Mouse (Mus musculus) E14TG2a.4 (cell line): ENCODE data around the gene Mylk4.

Experiments used
- H3K27me3 ChIP-seq: 2 replicates; pipeline ENCODE4 v1.6.1; 2014; ENCODE audit warnings: low read length, control low read depth; ENCODE audit not compliant: insufficient read depth
- H3K36me3 ChIP-seq: 2 replicates; pipeline ENCODE4 v1.6.1; 2014; ENCODE audit warnings: low read length, control low read depth; ENCODE audit not compliant: insufficient read depth
- H3K4me1 ChIP-seq: replicated peaks from 2 replicates; pipeline ENCODE4 v1.6.1; 2014; ENCODE audit warnings: low read depth, low read length, control low read depth
- H3K4me3 ChIP-seq: replicated peaks from 2 replicates; pipeline ENCODE4 v1.5.1; 2014; ENCODE audit warnings: mild to moderate bottlenecking, low read length
- H3K9me3 ChIP-seq: 2 replicates; pipeline ENCODE4 v1.6.1; 2014; ENCODE audit warnings: low read length, control low read depth
- CTCF ChIP-seq: conservative IDR thresholded peaks from 2 replicates; pipeline ENCODE4 v1.5.1; 2014; ENCODE audit warnings: low read length
- NANOG ChIP-seq: IDR thresholded peaks from 2 replicates; pipeline ENCODE4 v1.6.1; 2014; ENCODE audit warnings: borderline replicate concordance, low read length, mixed read lengths
- POU5F1 ChIP-seq: IDR thresholded peaks from 2 replicates; pipeline ENCODE4 v1.6.1; 2014; ENCODE audit warnings: low read length, borderline replicate concordance

Gene Mylk4

DNA sequence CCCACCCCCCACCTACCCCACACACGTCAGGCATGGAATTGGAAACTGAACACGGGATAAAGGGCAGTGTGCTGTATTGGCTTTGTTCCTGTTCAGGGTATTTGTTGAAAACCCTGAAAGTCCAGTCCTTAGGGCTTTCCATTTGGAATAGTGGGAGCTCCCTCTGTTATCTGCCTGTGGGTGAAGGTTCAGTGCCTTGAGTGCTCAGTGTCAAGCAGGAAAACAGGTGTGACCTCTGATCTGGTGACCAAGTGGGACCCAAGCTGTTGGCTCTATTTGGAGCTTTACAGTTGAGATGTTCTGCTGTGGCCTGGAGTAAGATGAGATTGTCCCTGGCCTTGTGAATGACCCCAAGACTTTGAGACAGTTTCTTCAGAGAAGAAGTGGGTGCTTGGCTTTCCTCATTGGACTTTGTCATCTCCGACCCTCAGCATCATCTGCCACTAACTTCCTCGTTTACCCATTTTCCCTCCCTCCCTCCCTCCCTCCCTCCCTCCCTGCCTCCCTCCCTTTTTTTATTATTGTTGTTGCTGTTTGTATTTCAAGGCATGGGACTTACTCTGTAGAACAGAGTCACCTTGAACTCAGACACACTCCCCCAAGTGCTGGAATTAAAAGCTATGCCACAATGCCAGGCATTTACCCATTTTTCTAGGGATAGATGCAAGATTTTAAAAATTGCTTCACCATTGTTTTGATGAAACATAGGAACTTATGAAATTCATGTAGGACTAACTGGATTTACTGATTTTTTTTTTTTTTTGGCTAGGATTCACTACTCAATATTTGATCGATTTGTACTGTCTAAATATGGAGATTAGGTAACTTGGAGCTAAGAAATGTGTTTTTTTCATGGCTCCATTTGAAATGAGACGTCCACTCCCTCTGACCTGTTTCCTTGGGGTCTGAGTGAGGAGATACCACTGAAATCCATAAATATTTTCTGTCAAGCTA is 40.9 kb upstream of the Mylk4 start:
- Histone ChIP-seq H3K27me3 (no peaks in the 10 kb centered on the region), H3K9me3 (no peaks in the 10 kb centered on the region), H3K36me3 (peaks cover 25% of the 10 kb centered on the region), H3K4me3 (no peak overlapping the region), H3K4me1 (peaks cover 16% of the 10 kb centered on the region)
- TF ChIP-seq POU5F1 (no peak), NANOG (no peak), CTCF (no peak)

DNA sequence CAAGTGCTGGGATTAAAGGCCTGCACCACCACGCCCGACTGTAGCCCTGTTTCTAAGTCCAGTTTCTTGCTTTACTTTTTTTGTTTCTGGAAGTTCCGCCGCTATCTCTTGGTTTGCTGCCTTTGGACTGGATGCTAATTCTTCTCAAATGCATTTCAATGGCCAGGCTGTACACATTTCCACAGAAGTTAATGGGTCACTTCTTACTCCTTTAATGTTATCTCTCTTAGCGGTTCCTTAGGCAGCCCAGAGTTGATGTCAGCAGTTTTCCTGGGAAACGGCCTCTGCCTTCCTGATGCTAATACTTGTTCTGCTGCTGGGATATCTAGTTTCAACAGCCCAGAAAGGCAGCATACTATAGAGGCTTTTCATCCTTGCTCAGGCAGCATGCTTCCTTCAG is 39.4 kb upstream of the Mylk4 start:
- H3K27me3 ChIP-seq: no peaks in the 10 kb centered on the region
- H3K4me3 ChIP-seq: no peak overlapping the region
- H3K9me3 ChIP-seq: no peaks in the 10 kb centered on the region
- H3K36me3 ChIP-seq: peaks cover 39% of the 10 kb centered on the region
- TF ChIP-seq POU5F1: peak; percentile 15; the same call in 1 of the 2 replicates
- TF ChIP-seq NANOG: no peak; the same call in 1 of the 2 replicates
- no peak for TF ChIP-seq CTCF
- peaks cover 16% of the 10 kb centered on the region for H3K4me1 ChIP-seq

DNA sequence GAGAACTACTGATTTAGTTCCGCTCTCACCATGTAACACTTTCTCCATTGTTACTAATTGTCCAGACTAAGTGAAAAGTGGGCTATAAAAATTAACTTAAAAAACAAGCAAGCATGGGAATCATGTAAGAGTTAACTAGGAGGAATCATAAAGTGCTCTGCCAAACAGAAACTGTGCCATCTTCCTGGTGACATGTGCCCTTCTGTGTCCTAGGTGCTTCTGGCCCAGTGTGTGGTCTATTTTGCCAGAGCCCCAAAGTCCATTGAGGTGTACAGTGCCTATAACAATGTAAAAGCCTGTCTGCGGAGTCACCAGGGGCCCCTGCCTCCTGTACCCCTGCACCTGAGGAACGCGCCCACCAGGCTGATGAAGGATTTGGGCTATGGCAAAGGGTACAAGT is 37.9 kb upstream of the Mylk4 start:
- no peak overlapping the region for H3K4me3 ChIP-seq
- no peaks in the 10 kb centered on the region for H3K9me3 ChIP-seq
- H3K27me3 ChIP-seq: no peaks in the 10 kb centered on the region
- TF ChIP-seq CTCF (no peak), POU5F1 (no peak)
- H3K36me3 ChIP-seq: peaks cover 52% of the 10 kb centered on the region
- H3K4me1 ChIP-seq: peaks cover 16% of the 10 kb centered on the region

- H3K27me3 ChIP-seq: no peaks in the 10 kb centered on the region
- TF ChIP-seq NANOG: no peak
- no peak for TF ChIP-seq POU5F1
- no peak for TF ChIP-seq CTCF
- no peaks in the 10 kb centered on the region for H3K9me3 ChIP-seq
- peaks cover 69% of the 10 kb centered on the region for H3K36me3 ChIP-seq
- H3K4me3 ChIP-seq: no peak overlapping the region
- peaks cover 16% of the 10 kb centered on the region for H3K4me1 ChIP-seq
Observed at GRCm38 (mm10) chr13:32819926-32820325, 36.2 kb upstream of the Mylk4 start.

DNA sequence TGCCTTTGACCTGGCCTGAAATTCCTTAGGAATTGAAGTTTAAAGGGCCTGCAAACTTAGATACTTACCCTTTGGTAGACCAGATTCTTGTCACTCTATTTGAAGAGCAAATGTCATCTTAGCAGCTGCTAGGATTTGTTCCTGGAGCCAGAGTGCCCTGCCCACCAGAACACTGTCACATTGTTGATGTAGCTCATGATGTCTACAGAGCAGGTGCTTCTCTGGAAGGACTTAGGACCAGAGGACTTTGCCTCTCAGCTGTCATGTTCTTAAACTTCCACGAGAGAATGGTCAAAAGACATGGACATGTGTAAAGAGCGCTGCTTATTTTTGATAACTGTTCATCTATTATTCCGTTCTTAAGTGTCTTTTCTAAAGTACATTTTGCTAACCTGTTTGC is 35.5 kb upstream of the Mylk4 start:
- Histone ChIP-seq H3K4me1 (peaks cover 16% of the 10 kb centered on the region), H3K36me3 (peaks cover 71% of the 10 kb centered on the region), H3K4me3 (no peak overlapping the region), H3K9me3 (no peaks in the 10 kb centered on the region), H3K27me3 (no peaks in the 10 kb centered on the region)
- TF ChIP-seq POU5F1: no peak

DNA sequence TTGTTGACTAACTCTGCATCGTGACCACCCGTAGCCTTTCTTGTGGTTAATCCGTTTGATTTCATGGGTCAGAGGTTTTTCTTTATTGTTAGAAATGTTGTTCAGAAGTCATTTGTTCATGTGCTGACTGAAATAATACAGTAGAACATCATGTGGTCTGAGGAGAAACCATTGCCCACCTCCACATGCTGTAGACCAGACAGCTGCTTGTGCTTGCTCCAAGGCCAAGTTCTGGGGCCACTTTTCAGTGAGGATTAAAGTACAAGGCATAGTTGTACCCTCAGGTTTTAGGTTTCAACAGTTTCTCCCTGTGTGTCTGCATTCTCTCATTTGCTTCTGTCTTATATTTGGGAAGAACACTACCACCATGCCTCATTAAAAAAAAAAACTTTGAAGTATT is 23.9 kb upstream of the Mylk4 start:
- TF ChIP-seq POU5F1 (no peak), NANOG (no peak), CTCF (no peak)
- Histone ChIP-seq H3K27me3 (peaks cover 14% of the 10 kb centered on the region), H3K4me3 (no peak overlapping the region), H3K36me3 (peaks cover 73% of the 10 kb centered on the region), H3K9me3 (no peaks in the 10 kb centered on the region), H3K4me1 (peaks cover 31% of the 10 kb centered on the region)

DNA sequence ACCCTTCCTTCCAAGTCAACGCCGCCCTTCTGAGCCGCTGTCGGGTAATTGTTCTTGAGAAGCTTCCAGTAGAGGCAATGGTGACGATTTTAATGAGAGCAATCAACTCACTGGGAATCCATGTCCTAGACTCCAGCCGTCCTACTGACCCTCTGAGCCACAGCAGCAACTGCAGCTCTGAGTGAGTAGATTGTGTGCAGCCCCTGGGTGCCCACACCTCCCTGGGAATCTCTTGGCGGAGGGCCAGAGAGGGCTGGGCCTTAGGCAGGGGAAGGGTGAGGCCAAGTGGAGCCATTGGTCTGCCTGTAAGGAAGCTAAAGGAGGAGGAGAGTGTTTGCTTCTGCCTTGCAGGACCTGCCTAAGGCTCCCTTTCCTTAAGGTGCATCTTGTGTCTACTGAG is 23.1 kb upstream of the Mylk4 start:
- H3K27me3 ChIP-seq: peaks cover 14% of the 10 kb centered on the region
- H3K36me3 ChIP-seq: peaks cover 70% of the 10 kb centered on the region
- peaks cover 31% of the 10 kb centered on the region for H3K4me1 ChIP-seq
- TF ChIP-seq POU5F1: no peak
- peak; percentile 45; the same call in 1 of the 2 replicates for TF ChIP-seq NANOG
- H3K9me3 ChIP-seq: no peaks in the 10 kb centered on the region
- H3K4me3 ChIP-seq: no peak overlapping the region

GRCm38 (mm10) chr13:32803701-32804345 is 20.1 kb upstream of the Mylk4 start:
- peak overlapping the region; percentile 90; the same call in 1 of the 2 replicates for H3K4me3 ChIP-seq
- TF ChIP-seq CTCF: no peak
- no peak for TF ChIP-seq POU5F1
- TF ChIP-seq NANOG: no peak
- H3K27me3 ChIP-seq: peaks cover 14% of the 10 kb centered on the region
- peaks cover 38% of the 10 kb centered on the region for H3K4me1 ChIP-seq
- no peaks in the 10 kb centered on the region for H3K9me3 ChIP-seq
- peaks cover 48% of the 10 kb centered on the region for H3K36me3 ChIP-seq
